8 mouse cellular contexts compared by ENCODE assay signal in the genomic region with DNA sequence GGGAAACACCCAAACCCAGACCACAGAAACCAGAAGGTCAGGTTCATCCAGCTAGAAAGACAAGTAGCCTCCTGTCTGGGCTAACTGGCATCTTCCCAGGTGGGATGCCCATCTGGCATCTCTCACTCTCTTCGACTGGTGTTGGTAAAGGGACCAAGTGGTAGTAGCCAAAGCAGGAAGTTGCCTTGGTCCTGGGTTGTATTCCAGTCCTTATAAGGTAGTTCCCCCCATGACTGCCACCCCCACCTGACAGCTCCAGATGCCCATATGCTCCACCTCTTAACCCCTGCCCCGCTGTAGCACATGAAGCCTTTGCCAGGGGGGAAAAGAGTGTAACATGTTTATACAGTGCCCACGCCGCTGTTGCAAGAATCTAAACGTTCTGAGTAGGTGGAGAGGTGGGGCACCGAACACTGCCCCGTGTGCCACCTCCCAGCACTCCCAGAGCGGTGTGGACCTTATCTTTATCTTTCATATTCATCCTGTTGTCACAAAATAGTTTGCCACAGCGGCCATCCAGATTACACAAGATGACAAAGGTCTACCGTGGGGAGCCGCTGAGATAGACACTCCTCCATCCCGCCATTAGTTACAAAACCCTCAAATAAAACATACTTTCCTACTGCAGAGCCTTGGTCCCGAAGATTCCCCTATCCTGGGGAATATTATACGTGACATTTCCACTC. TPM values are rescaled to one million over a fixed set of nuclear protein-coding genes. Genes with fewer than 3 reads are reported as not detected.
DNase-seq lines count a peak whose midpoint lies in the region; ATAC-seq and TF ChIP-seq lines count a peak whose summit lies in the region.

No protein-coding gene starts in this region.

- WGBS in forebrain, embryonic 14.5 days: 34% methylated on average over 14 of the region's 14 CpGs
- 13% methylated on average over 14 of the region's 14 CpGs for WGBS in intestine, embryonic 16.5 days
- 6% methylated on average over 14 of the region's 14 CpGs for WGBS in stomach, postnatal 0 days

- DNase-seq in heart, adult 11 months: peak; percentile 96
- DNase-seq in heart, adult 8-10 months (ENCODE audit: low spot score): no peak
- peak; percentile 82 for DNase-seq in MN1 (ENCODE audit: low spot score)
- no peak for DNase-seq in forebrain, embryonic 14.5 days (ENCODE audit: low spot score)
- peak; percentile 35 for DNase-seq in stomach, postnatal 0 days (ENCODE audit: low spot score)
- DNase-seq in adrenal gland, postnatal 4 days (ENCODE audit: low spot score in 2 of 2): no peak

- H3K4me1 ChIP-seq in forebrain, embryonic 14.5 days (ENCODE audit: control insufficient read depth, insufficient read depth, low read length): peaks cover 15% of the 10 kb centered on the region
- peaks cover 12% of the 10 kb centered on the region for H3K4me1 ChIP-seq in intestine, embryonic 16.5 days (ENCODE audit: control insufficient read depth, insufficient read depth, low read length)
- H3K4me1 ChIP-seq in stomach, postnatal 0 days (replicated peaks; ENCODE audit: control insufficient read depth, insufficient read depth): peaks cover 3% of the 10 kb centered on the region; the same call in 1 of the 2 replicates

- H3K4me2 ChIP-seq in forebrain, embryonic 14.5 days (ENCODE audit: low read length): peak overlapping the region; percentile 55
- peak overlapping the region; percentile 92 for H3K4me2 ChIP-seq in intestine, embryonic 16.5 days (ENCODE audit: low read depth, low read length)
- peak overlapping the region; percentile 93 for H3K4me2 ChIP-seq in stomach, postnatal 0 days (replicated peaks; ENCODE audit: low read depth)

- peak overlapping the region; percentile 92 for H3K9ac ChIP-seq in forebrain, embryonic 14.5 days (ENCODE audit: low read length)
- H3K9ac ChIP-seq in intestine, embryonic 16.5 days (ENCODE audit: low read depth, low read length): peak overlapping the region; percentile 93
- H3K9ac ChIP-seq in stomach, postnatal 0 days (ENCODE audit: low read length): peak overlapping the region; percentile 98

- no peak overlapping the region for H3K27ac ChIP-seq in forebrain, embryonic 14.5 days (ENCODE audit: low read depth, low read length)
- H3K27ac ChIP-seq in intestine, embryonic 16.5 days (ENCODE audit: low read length): peak overlapping the region; percentile 65
- peak overlapping the region; percentile 91 for H3K27ac ChIP-seq in stomach, postnatal 0 days (replicated peaks)

- TF ChIP-seq EP300 in stomach, postnatal 0 days (optimal IDR thresholded peaks at IDR 0.05): no peak

- peak overlapping the region; percentile 87 for H3K4me3 ChIP-seq in forebrain, embryonic 14.5 days (ENCODE audit: low read depth, low read length)
- H3K4me3 ChIP-seq in intestine, embryonic 16.5 days (ENCODE audit: low read length): peak overlapping the region; percentile 96
- peak overlapping the region; percentile 98 for H3K4me3 ChIP-seq in stomach, postnatal 0 days (ENCODE audit: low read depth, low read length)

- peaks cover 35% of the 10 kb centered on the region for H3K36me3 ChIP-seq in forebrain, embryonic 14.5 days (ENCODE audit: control insufficient read depth, insufficient read depth, low read length)
- H3K36me3 ChIP-seq in intestine, embryonic 16.5 days (ENCODE audit: control insufficient read depth, insufficient read depth, low read length): peaks cover 7% of the 10 kb centered on the region; the same call in 1 of the 2 replicates
- peaks cover 16% of the 10 kb centered on the region for H3K36me3 ChIP-seq in stomach, postnatal 0 days (ENCODE audit: control insufficient read depth, insufficient read depth, low read length)

- ATAC-seq in forebrain, embryonic 14.5 days: no peak
- ATAC-seq in intestine, embryonic 16.5 days: 0 out of 2 replicates have a peak, but pooled peaks have one; percentile 6
- peak; percentile 57 for ATAC-seq in megakaryocyte progenitor cell, adult 5-6 weeks (replicated peaks; ENCODE audit: poor library complexity)
- peak; percentile 27; the same call in 1 of the 2 replicates for ATAC-seq in stomach, postnatal 0 days (ENCODE audit: low FRiP score, low TSS enrichment)

- TF ChIP-seq CTCF in stomach, postnatal 0 days (IDR thresholded peaks at IDR 0.05; ENCODE audit: low read depth): no peak

- H3K27me3 ChIP-seq in forebrain, embryonic 14.5 days (replicated peaks; ENCODE audit: control insufficient read depth, insufficient read depth, low read length): no peaks in the 10 kb centered on the region
- no peaks in the 10 kb centered on the region for H3K27me3 ChIP-seq in intestine, embryonic 16.5 days (replicated peaks; ENCODE audit: control insufficient read depth, insufficient read depth, low read length)
- no peaks in the 10 kb centered on the region for H3K27me3 ChIP-seq in stomach, postnatal 0 days (ENCODE audit: control insufficient read depth, insufficient read depth, low read length)

- no peaks in the 10 kb centered on the region for H3K9me3 ChIP-seq in forebrain, embryonic 14.5 days (replicated peaks; ENCODE audit: control insufficient read depth, low read length)
- no peaks in the 10 kb centered on the region; the same call in 1 of the 2 replicates for H3K9me3 ChIP-seq in intestine, embryonic 16.5 days (ENCODE audit: control insufficient read depth, low read length)
- no peaks in the 10 kb centered on the region for H3K9me3 ChIP-seq in stomach, postnatal 0 days (ENCODE audit: control insufficient read depth, low read length)

RNA-seq across cellular contexts. Expression of a gene that starts 1.0 kb away (rescaled TPM):
- 10 to 100 TPM; 83.8 to 98.3 (median 94.7) TPM for total RNA-seq in heart, adult 8-10 months (2022)
- polyA plus RNA-seq in forebrain, embryonic 14.5 days (2014; fragmentation: Nextera tagmentation; extraction: Ambion mirVana): 4.8 and 7.6 TPM in 2 replicates
- 2.8 and 3.3 TPM in 2 replicates for polyA plus RNA-seq in intestine, embryonic 16.5 days (2015; fragmentation: Nextera tagmentation; extraction: Ambion mirVana)
- 83.4 and 84.0 TPM in 2 replicates for total RNA-seq in megakaryocyte progenitor cell, adult 5-6 weeks (2015)
- 225 and 233 TPM in 2 replicates for total RNA-seq in megakaryocyte progenitor cell, adult 5-6 weeks (2017)
- polyA plus RNA-seq in stomach, postnatal 0 days (2015; fragmentation: Nextera tagmentation; extraction: Ambion mirVana): 2.2 TPM in 2 replicates
- total RNA-seq in adrenal gland, postnatal 4 days (2021): 10 to 100 TPM; 53.3 to 56.7 TPM

RNA-seq across cellular contexts. Expression of a gene that starts 36.3 kb away (rescaled TPM):
- 10 to 100 TPM; 21.0 to 25.3 (median 21.7) TPM for total RNA-seq in heart, adult 8-10 months (2022)
- 96.1 and 101 TPM in 2 replicates for polyA plus RNA-seq in forebrain, embryonic 14.5 days (2014; fragmentation: Nextera tagmentation; extraction: Ambion mirVana)
- 38.8 and 43.0 TPM in 2 replicates for polyA plus RNA-seq in intestine, embryonic 16.5 days (2015; fragmentation: Nextera tagmentation; extraction: Ambion mirVana)
- total RNA-seq in megakaryocyte progenitor cell, adult 5-6 weeks (2015): 15.9 and 16.2 TPM in 2 replicates
- total RNA-seq in megakaryocyte progenitor cell, adult 5-6 weeks (2017): 12.2 and 12.5 TPM in 2 replicates
- polyA plus RNA-seq in stomach, postnatal 0 days (2015; fragmentation: Nextera tagmentation; extraction: Ambion mirVana): 30.5 and 31.4 TPM in 2 replicates
- 10 to 100 TPM; 25.3 to 25.6 TPM for total RNA-seq in adrenal gland, postnatal 4 days (2021)

RNA-seq across cellular contexts. Expression of a gene that starts 50.7 kb away (rescaled TPM):
- 10 to 100 TPM; 24.8 to 31.0 (median 29.0) TPM for total RNA-seq in heart, adult 8-10 months (2022)
- polyA plus RNA-seq in forebrain, embryonic 14.5 days (2014; fragmentation: Nextera tagmentation; extraction: Ambion mirVana): 36.2 and 43.5 TPM in 2 replicates
- polyA plus RNA-seq in intestine, embryonic 16.5 days (2015; fragmentation: Nextera tagmentation; extraction: Ambion mirVana): 24.5 and 25.3 TPM in 2 replicates
- 31.0 and 34.5 TPM in 2 replicates for total RNA-seq in megakaryocyte progenitor cell, adult 5-6 weeks (2015)
- 48.2 and 58.6 TPM in 2 replicates for total RNA-seq in megakaryocyte progenitor cell, adult 5-6 weeks (2017)
- 13.3 and 17.1 TPM in 2 replicates for polyA plus RNA-seq in stomach, postnatal 0 days (2015; fragmentation: Nextera tagmentation; extraction: Ambion mirVana)
- total RNA-seq in adrenal gland, postnatal 4 days (2021): 10 to 100 TPM; 32.4 to 37.0 TPM

RNA-seq across cellular contexts. Expression of a gene that starts 53.6 kb away (rescaled TPM):
- 10 to 100 TPM; 19.7 to 28.9 (median 23.3) TPM for total RNA-seq in heart, adult 8-10 months (2022)
- 14.7 and 15.2 TPM in 2 replicates for polyA plus RNA-seq in forebrain, embryonic 14.5 days (2014; fragmentation: Nextera tagmentation; extraction: Ambion mirVana)
- 14.1 and 17.0 TPM in 2 replicates for polyA plus RNA-seq in intestine, embryonic 16.5 days (2015; fragmentation: Nextera tagmentation; extraction: Ambion mirVana)
- 16.0 and 18.9 TPM in 2 replicates for total RNA-seq in megakaryocyte progenitor cell, adult 5-6 weeks (2015)
- 25.1 and 26.2 TPM in 2 replicates for total RNA-seq in megakaryocyte progenitor cell, adult 5-6 weeks (2017)
- 11.7 and 13.4 TPM in 2 replicates for polyA plus RNA-seq in stomach, postnatal 0 days (2015; fragmentation: Nextera tagmentation; extraction: Ambion mirVana)
- total RNA-seq in adrenal gland, postnatal 4 days (2021): 10 to 100 TPM; 29.3 to 33.5 TPM

Comparison
In these comparisons a context has a peak if more than half of its experiments do, and no peak if none do; other contexts are left out.
1. DNase-seq: peak in heart, adult 11 months (single experiment), MN1 (single experiment) and stomach, postnatal 0 days (single experiment); none in heart, adult 8-10 months (single experiment), forebrain, embryonic 14.5 days (single experiment) and adrenal gland, postnatal 4 days (0 of 2).
2. Peak in every context shown above with its lines, with median percentiles within 50 percentile points of each other: H3K4me2 ChIP-seq, H3K4me3 ChIP-seq and H3K9ac ChIP-seq.